Mouse (Mus musculus): ENCODE measurements around the gene Rnf26.
A peak's percentile ranks its signal among the peaks of the same experiment; 100 is the strongest.

Rnf26 gene

GRCm38 (mm10) chr9:44075276-44075995 lies 37.9 kb downstream of the Rnf26 start:
- no peak for DNase-seq (ENCODE audit: low spot score)

GRCm38 (mm10) chr9:44074395-44075275 lies 38.7 kb downstream of the Rnf26 start:
- DNase-seq (ENCODE audit: low spot score) = no peak

- DNase-seq (ENCODE audit: low spot score) = no peak
Measured at GRCm38 (mm10) chr9:44073115-44073514, 40.2 kb downstream of the Rnf26 start.

DNA sequence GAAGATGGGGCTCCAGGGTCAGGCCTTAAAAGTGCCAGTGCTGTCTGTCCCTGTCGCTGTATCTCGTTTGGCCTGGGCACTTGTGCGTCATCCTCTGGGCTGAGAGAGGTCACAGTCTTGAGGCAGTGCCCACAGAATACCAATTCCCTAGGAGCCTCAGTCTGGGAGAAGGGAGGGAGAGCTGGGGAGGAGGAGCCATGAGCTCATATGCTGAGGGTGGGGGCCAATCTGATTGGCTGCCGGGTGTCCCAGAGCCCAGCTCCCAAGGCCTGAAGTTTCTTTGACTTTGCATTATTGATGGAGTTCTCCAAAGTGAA lies 40.8 kb downstream of the Rnf26 start:
- DNase-seq (ENCODE audit: low spot score) = no peak

DNA sequence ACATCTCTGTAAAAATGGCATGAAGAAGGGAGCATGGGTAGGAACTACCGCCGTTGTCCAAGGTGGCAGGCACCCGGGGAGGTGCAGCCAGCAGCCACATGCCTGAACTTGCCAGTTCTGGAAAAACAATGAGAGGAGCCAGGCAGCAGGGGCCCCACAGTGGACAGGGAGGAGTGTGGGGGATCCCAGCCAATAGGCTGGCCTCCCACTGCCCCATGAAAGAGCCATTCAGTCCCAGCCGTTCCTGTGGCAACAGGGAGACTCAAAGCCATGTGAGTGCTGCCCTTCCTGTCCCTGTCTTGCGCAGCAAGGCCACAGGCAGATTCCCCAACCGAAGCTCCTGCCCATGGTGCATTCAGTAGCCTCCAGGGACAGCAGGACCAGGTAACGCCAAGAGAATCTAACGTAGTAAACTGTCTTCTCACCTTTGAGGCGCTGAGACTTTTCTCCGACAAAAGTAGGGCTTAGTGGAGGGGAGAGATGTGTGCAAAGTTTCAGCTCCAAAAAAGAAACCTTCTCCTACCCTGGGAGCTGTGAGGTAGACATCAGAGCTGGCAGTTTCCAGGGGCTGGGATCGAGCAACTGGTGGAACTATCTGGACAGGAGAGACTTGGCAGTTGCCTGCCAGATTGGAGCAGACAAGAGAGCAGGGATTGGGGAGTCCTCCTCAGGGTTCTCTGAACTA lies 41.3 kb downstream of the Rnf26 start:
- no peak for DNase-seq (ENCODE audit: low spot score)

GRCm38 (mm10) chr9:44070844-44071231 lies 42.5 kb downstream of the Rnf26 start:
- no peak for DNase-seq (ENCODE audit: low spot score)

DNA sequence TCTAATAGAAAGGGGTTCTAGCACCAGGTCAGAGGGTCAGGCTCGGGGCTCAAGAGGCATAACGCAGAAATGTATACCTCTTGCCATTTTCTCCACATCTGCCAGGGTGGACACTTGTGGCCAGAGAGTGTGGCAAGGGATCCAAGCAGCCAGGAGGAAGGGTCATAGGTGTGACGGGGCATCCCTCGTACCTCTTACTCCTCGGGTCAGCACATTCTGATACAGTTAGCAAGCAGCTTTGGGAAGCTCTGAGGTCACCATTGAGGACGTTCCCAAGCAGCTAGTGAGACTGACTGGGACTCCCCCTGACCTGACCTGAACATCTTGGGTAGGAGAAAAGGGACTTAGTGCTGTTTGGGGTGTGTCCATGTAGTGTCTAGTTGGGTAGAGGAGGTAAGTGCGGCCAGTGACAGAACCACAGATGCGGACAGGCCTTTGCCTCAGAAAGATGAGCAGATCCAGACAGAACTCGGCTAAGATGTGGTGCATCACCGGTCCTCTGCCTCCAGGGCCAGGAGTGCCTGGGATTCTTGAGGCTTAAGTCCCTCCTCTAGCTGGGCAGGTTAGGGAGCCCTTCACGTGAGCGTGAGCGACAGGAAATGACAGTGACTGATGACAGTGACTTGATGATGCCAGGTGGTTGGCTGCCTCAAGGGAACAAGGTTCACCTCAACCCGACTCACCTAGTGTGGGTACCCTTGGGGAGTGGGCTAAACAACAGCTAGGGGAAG lies 43.0 kb downstream of the Rnf26 start:
- no peak for DNase-seq (ENCODE audit: low spot score)

GRCm38 (mm10) chr9:44069252-44069651 lies 44.1 kb downstream of the Rnf26 start:
- DNase-seq (ENCODE audit: low spot score) = no peak

- DNase-seq (ENCODE audit: low spot score) = no peak
Measured at GRCm38 (mm10) chr9:44067960-44068330, 45.4 kb downstream of the Rnf26 start.

- DNase-seq (ENCODE audit: low spot score) = no peak
Measured at GRCm38 (mm10) chr9:44067241-44067959, 45.9 kb downstream of the Rnf26 start.

GRCm38 (mm10) chr9:44066785-44067225 lies 46.5 kb downstream of the Rnf26 start, which contains the start of gene Usp2:
Gene Usp2 (plus strand): TSS chr9:44067021.
- DNase-seq (ENCODE audit: low spot score) = peak; percentile 97

- DNase-seq (ENCODE audit: low spot score) = no peak
Measured at GRCm38 (mm10) chr9:44065177-44065576, 48.1 kb downstream of the Rnf26 start.

GRCm38 (mm10) chr9:44058606-44059005 lies 54.7 kb downstream of the Rnf26 start:
- no peak for DNase-seq (ENCODE audit: low spot score)

- no peak for DNase-seq (ENCODE audit: low spot score)
Measured at GRCm38 (mm10) chr9:44053936-44054335, 59.4 kb downstream of the Rnf26 start.

GRCm38 (mm10) chr9:44052855-44053254 lies 60.5 kb downstream of the Rnf26 start:
- DNase-seq (ENCODE audit: low spot score) = no peak

DNA sequence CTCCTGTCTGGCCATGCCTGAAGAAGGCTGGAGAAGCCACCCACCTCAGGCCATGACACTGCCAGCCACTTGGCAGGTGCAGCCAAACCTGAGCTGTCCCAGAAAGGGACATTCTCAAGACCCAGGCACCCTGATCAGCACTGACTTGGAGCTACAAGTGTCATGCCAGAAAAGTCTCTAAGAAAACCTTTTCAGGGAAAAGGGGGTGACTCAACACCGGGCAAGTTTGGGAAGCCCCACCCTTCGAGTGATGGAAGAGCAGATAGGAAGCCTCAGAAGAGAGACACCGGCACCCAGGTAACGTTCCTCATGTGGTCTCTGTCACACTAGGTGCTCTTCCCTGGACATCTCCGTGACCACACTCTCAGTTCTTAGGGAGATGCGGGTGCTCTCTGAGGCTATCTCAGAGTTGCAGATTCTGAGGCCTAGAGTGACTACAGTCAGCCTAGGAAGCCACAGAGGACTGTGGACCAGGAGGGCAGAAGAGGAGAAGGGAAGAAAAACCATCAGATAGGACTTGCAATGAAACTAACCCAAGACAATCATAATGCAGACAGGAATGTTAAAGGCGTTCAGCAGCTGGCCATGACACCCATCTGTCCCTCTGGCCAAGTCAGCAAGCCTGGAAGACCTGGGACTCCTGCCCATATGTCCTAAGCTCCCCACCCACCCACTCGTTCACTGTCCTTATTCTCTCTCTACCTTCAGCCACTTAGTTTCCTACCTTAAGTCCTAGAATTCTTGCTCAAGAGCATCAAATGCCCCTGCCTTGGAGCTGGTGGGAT lies 63.7 kb downstream of the Rnf26 start:
- DNase-seq (ENCODE audit: low spot score) = no peak

DNA sequence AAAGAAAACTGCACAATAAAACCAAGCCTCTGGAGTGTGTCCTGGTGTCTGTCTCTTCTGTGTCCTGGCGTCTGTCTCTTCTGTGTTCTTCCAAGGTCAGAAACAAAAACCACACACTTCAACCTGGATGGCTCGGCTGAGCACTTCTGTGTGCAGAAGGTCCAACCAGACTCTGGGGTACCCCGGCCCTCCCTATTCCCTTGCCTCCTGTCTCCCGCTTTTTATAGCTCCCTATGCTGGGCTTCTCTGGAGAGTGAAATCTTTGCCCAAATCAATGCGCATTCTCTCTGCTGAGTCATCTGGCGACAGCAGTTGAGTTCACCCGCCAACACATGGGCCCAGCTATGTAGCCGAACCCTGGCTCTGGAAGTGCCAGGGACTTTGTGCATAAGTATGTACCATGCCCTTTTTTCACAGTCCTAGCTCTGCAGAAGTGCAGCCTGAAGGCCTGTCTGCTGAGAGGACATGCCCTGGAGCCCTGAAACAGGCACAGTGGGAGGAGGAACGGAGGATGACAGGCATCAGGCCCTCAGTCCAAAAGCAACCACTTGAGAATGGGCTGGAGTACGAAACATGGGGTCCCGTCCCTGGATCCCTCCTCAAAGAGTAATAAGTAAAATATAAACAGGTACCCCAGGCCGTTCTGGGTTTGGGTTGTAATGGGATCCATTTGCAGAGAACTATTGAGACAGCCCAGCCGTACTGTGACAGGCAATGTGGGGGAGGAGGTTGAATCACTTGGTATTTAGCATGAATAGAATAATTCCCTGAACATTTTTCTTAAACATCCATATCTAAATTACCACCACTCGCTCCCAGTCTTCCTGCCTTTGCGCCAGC lies 64.6 kb downstream of the Rnf26 start:
- DNase-seq (ENCODE audit: low spot score) = no peak

DNA sequence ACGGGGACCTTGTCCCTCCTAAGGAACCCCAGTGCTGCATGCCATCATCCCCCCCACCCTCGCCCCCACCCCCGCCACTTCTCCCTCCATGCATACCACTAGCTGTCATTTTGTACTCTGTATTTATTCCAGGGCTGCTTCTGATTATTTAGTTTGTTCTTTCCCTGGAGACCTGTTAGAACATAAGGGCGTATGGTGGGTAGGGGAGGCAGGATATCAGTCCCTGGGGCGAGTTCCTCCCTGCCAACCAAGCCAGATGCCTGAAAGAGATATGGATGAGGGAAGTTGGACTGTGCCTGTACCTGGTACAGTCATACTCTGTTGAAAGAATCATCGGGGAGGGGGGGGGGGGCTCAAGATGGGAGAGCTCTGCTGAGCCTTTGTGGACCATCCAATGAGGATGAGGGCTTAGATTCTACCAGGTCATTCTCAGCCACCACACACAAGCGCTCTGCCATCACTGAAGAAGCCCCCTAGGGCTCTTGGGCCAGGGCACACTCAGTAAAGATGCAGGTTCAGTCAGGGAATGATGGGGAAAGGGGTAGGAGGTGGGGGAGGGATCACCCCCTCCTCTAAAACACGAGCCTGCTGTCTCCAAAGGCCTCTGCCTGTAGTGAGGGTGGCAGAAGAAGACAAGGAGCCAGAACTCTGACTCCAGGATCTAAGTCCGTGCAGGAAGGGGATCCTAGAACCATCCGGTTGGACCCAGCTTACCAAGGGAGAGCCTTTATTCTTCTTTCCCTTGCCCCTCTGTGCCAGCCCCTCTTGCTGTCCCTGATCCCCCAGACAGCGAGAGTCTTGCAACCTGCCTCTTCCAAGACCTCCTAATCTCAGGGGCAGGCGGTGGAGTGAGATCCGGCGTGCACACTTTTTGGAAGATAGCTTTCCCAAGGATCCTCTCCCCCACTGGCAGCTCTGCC lies 65.5 kb downstream of the Rnf26 start:
- no peak for DNase-seq (ENCODE audit: low spot score)

- DNase-seq (ENCODE audit: low spot score) = no peak
Measured at GRCm38 (mm10) chr9:44047071-44047470, 66.2 kb downstream of the Rnf26 start.

All from testis, postnatal 14 days (tissue).